Mouse (Mus musculus): Measurements from ENCODE around the gene Wdr24. TPM values are rescaled to one million over a fixed set of nuclear protein-coding genes. Genes with fewer than 3 reads are reported as not detected.
A peak's percentile ranks its signal among the peaks of the same experiment; 100 is the strongest.
"Not testable (repeated sequence)": the region's sequence is repeated elsewhere in the genome, so short reads cannot be mapped to it uniquely, and the experiment has no call there.

Wdr24 gene
- polyA plus RNA-seq, 1 experiment from 2014 or later: 22.1 TPM

DNA sequence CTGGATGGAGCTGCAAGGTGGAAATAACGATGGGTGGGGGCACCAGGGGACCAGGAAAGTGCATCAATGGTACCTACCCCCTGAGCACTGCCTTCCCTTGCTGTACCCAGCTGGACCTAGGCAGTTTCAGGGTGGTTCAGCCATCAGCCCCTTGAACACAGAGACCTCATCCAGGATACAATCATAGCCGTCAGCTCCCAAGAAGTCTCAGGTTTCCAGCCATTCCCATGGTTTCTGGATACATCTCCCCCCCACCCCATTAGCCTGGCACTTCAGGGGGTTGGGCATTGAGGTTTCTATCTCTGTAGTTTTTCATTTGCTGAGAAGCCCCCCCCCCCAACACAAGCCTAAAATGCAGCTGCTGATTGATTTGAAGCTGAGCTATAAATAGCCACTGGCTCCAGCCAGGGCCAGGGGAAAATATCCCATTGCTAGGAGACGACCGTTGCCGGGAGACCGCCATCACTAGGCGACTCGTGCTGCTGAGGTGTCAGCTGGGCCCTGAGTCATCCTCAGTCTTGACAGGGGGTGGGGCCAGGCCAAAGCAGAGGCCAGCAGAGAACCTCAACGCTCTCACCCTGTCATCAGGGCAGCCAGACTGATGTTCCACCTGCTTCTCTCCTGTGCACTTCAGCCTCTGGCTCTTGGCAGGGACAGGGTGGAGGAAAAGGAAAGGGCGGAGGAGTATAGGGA, 20.5 kb upstream of the Wdr24 start:
- H3K9ac ChIP-seq (ENCODE audit: low read depth, low read length): no peak overlapping the region
- DNase-seq (ENCODE audit: low spot score) (no peak), ATAC-seq (replicated peaks; ENCODE audit: low FRiP score, low read depth) (no peak)
- no peak overlapping the region for H3K4me3 ChIP-seq (replicated peaks; ENCODE audit: low read depth, low read length)
- 14% methylated on average over 10 of the region's 10 CpGs for WGBS
- H3K4me2 ChIP-seq (ENCODE audit: low read length): no peak overlapping the region
- H3K4me1 ChIP-seq (replicated peaks; ENCODE audit: insufficient read depth, low read length): no peaks in the 10 kb centered on the region
- H3K27me3 ChIP-seq (ENCODE audit: insufficient read depth, low read length): no peaks in the 10 kb centered on the region
- no peak overlapping the region for H3K27ac ChIP-seq
- H3K9me3 ChIP-seq (replicated peaks; ENCODE audit: low read length): no peaks in the 10 kb centered on the region
- no peaks in the 10 kb centered on the region for H3K36me3 ChIP-seq (ENCODE audit: insufficient read depth, low read length)
- no peak for TF ChIP-seq CTCF (IDR thresholded peaks at IDR 0.05; ENCODE audit: low read depth)

DNA sequence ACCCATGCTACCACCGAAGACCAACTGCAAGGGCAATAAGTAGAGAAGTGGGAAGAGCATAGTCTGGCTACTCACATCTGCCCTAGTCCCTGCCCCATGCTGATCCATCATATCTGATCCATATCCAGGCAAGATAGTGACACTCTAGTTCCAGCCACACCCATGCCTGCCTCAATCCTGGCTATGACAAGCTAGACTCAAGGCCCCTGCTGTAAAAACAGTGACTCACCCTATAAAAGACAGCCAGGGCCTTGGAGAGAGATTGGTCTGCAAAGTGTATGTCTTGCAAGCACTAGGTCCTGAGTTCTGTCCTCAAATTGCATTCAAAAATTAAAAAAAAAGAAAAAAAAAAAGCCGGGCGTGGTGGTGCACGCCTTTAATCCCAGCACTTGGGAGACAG, 16.9 kb upstream of the Wdr24 start:
- Histone ChIP-seq H3K27me3 (ENCODE audit: insufficient read depth, low read length) (peaks cover 11% of the 10 kb centered on the region; the same call in 1 of the 2 replicates), H3K9me3 (replicated peaks; ENCODE audit: low read length) (no peaks in the 10 kb centered on the region), H3K27ac (no peak overlapping the region), H3K4me3 (replicated peaks; ENCODE audit: low read depth, low read length) (no peak overlapping the region), H3K36me3 (ENCODE audit: insufficient read depth, low read length) (no peaks in the 10 kb centered on the region), H3K9ac (ENCODE audit: low read depth, low read length) (no peak overlapping the region), H3K4me2 (ENCODE audit: low read length) (no peak overlapping the region), H3K4me1 (replicated peaks; ENCODE audit: insufficient read depth, low read length) (no peaks in the 10 kb centered on the region; the same call in 1 of the 2 replicates)
- no peak for TF ChIP-seq CTCF (IDR thresholded peaks at IDR 0.05; ENCODE audit: low read depth)
- DNase-seq (ENCODE audit: low spot score) (no peak), ATAC-seq (replicated peaks; ENCODE audit: low FRiP score, low read depth) (no peak)
- 69% methylated on average over 4 of the region's 4 CpGs for WGBS

DNA sequence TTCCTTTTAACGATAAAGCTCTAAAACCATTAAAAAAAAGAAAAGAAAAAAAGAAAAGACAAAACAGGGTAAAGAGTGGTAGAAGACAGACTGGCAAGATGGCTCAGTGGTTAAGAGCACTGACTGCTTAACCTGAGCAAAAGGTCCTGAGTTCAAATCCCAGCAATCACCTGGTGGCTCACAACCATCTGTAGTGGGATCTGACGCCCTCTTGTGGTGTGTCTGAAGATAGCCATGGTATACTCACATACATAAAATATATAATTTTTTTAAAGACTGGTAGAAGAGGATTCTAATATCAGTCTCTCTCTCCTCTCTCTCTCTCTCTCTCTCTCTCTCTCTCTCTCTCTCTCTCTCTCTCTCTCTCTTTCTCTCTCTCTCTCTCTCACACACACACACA, 16.0 kb upstream of the Wdr24 start:
- H3K4me3 ChIP-seq (replicated peaks; ENCODE audit: low read depth, low read length); H3K9ac ChIP-seq (ENCODE audit: low read depth, low read length); ATAC-seq (replicated peaks; ENCODE audit: low FRiP score, low read depth); H3K36me3 ChIP-seq (ENCODE audit: insufficient read depth, low read length); DNase-seq (ENCODE audit: low spot score); H3K9me3 ChIP-seq (replicated peaks; ENCODE audit: low read length); H3K4me1 ChIP-seq (replicated peaks; ENCODE audit: insufficient read depth, low read length); H3K27ac ChIP-seq; H3K4me2 ChIP-seq (ENCODE audit: low read length): not testable (repeated sequence)
- WGBS: 50% methylated on average over 2 of the region's 2 CpGs
- H3K27me3 ChIP-seq (ENCODE audit: insufficient read depth, low read length): peaks cover 11% of the 10 kb centered on the region; the same call in 1 of the 2 replicates

DNA sequence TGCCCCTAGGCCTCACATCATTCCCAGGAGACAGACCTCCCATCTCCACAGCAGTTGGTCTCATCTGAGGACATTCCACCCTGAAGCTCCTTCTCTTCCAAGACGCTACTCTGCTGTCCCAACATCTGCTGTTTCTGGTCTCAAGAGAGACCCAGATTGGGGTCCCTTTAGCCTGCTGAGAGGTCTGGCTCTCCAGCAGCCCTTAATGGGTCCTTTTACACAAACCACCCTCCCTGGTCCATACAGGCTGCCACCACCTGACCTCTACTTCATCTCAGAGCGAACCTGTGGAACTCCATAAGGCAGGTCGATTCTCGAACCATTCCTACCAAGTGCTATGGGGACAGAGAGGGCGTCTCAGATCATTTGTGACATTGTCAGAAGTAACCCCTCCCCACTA, 15.4 kb upstream of the Wdr24 start:
- H3K4me1 ChIP-seq (replicated peaks; ENCODE audit: insufficient read depth, low read length): no peaks in the 10 kb centered on the region; the same call in 1 of the 2 replicates
- no peak for DNase-seq (ENCODE audit: low spot score)
- H3K36me3 ChIP-seq (ENCODE audit: insufficient read depth, low read length): no peaks in the 10 kb centered on the region
- H3K9ac ChIP-seq (ENCODE audit: low read depth, low read length): no peak overlapping the region
- no peaks in the 10 kb centered on the region for H3K9me3 ChIP-seq (replicated peaks; ENCODE audit: low read length)
- ATAC-seq (replicated peaks; ENCODE audit: low FRiP score, low read depth): no peak
- H3K4me2 ChIP-seq (ENCODE audit: low read length): peak overlapping the region; percentile 94; the same call in 1 of the 2 replicates
- TF ChIP-seq CTCF (IDR thresholded peaks at IDR 0.05; ENCODE audit: low read depth): no peak
- 34% methylated on average over 5 of the region's 5 CpGs for WGBS
- no peak overlapping the region for H3K27ac ChIP-seq
- H3K4me3 ChIP-seq (replicated peaks; ENCODE audit: low read depth, low read length): no peak overlapping the region
- H3K27me3 ChIP-seq (ENCODE audit: insufficient read depth, low read length): peaks cover 11% of the 10 kb centered on the region; the same call in 1 of the 2 replicates

DNA sequence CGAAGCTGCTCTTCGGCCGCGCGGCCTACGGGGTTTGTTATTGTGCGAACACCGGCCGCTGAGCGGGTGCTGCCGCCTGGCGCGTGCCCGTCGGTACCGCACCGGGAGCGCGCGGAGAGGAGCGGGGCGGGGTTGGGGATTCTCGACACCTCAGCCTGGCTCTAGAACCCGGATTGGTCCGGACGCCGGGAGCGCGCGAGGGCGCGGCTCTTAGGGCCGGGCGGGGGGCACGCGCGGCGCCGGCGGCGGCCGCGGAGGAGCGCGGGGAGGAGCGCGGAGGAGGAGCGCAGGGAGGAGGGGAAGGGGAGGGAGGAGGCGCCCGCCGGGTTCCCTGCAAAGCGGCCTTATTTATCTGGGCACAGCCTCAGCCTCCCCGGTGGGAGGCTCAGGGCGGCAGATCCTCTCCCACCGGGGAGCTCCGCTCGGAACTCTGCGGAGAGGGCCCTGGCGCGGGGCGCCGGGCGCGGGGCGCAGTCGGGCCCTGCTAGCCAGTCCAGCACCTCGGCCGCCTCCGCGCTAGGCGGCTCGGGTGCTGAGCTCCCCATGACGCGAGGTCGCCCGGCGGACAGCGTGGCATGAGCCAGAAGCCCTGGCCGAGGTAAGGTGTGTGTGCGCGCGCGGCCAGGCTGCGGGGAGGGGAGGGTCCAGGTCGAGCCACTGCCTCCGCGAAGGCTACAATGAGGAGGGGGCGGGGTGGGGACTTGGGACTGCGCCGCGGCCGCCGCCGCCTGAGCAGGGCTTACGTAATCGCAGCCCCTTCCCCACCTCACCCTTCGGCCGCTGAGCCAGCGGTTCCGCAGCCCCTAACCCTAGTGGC, 14.4 kb upstream of the Wdr24 start, which contains the start of gene Fbxl16:
Fbxl16 (plus strand) TSS at position 297 of the 817 bp plus-strand sequence.
- peak; percentile 27 for ATAC-seq (replicated peaks; ENCODE audit: low FRiP score, low read depth)
- no peak within 1 kb of the TSS for H3K27ac ChIP-seq
- H3K4me1 ChIP-seq (replicated peaks; ENCODE audit: insufficient read depth, low read length): no peaks in the 10 kb centered on the region; the same call in 1 of the 2 replicates
- H3K9ac ChIP-seq (ENCODE audit: low read depth, low read length): peak within 1 kb of the TSS; percentile 51
- TF ChIP-seq CTCF (IDR thresholded peaks at IDR 0.05; ENCODE audit: low read depth): peak; percentile 35
- peak within 1 kb of the TSS; percentile 94 for H3K4me2 ChIP-seq (ENCODE audit: low read length)
- peak within 1 kb of the TSS; percentile 60 for H3K4me3 ChIP-seq (replicated peaks; ENCODE audit: low read depth, low read length)
- H3K27me3 ChIP-seq (ENCODE audit: insufficient read depth, low read length): peaks cover 11% of the 10 kb centered on the region; the same call in 1 of the 2 replicates
- H3K9me3 ChIP-seq (replicated peaks; ENCODE audit: low read length): no peaks in the 10 kb centered on the region
- DNase-seq (ENCODE audit: low spot score): peak; percentile 51
- no peaks in the 10 kb centered on the region for H3K36me3 ChIP-seq (ENCODE audit: insufficient read depth, low read length)
- WGBS: under 1% methylated on average over 83 of the region's 100 CpGs

DNA sequence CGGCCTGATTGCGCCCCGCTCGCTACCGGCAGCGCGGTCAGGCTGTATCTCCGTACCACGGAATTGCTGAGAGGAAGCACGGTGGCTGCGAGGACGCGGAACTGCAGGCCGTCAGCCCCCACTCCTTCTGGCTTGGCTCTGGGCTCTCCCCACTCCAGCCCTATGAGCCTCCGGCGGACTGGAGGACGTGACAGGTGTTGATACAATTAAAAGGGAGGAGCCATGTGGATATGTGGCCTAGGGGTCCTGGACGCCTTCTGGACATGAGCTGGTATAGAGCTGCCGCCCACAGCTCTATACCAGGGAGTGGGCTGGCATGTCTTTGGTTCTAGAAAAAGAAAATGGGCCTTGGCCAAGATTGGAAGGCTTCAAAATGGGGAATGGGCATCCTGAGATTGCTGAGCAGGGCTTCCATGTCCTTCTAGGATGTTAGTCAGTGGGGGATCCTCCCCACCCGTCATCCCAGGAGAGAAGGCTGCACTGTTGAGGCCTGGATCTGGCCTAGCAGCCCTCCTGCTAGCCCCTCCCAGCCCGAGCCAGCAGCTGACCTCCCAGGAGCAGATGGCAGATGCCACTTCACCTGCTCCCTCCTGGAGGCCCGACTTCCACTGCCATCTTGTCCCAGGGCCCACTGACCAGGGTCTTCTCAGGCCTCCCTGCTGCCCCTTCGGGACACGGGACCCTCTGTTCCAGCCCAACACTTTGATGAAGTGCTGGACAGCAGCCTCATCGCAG, 13.7 kb upstream of the Wdr24 start:
- DNase-seq (ENCODE audit: low spot score) (no peak), ATAC-seq (replicated peaks; ENCODE audit: low FRiP score, low read depth) (no peak)
- 9% methylated on average over 25 of the region's 25 CpGs for WGBS
- no peak overlapping the region for H3K27ac ChIP-seq
- no peaks in the 10 kb centered on the region for H3K36me3 ChIP-seq (ENCODE audit: insufficient read depth, low read length)
- peak overlapping the region; percentile 51 for H3K9ac ChIP-seq (ENCODE audit: low read depth, low read length)
- H3K4me3 ChIP-seq (replicated peaks; ENCODE audit: low read depth, low read length): peak overlapping the region; percentile 60
- H3K27me3 ChIP-seq (ENCODE audit: insufficient read depth, low read length): peaks cover 11% of the 10 kb centered on the region; the same call in 1 of the 2 replicates
- TF ChIP-seq CTCF (IDR thresholded peaks at IDR 0.05; ENCODE audit: low read depth): no peak
- H3K9me3 ChIP-seq (replicated peaks; ENCODE audit: low read length): no peaks in the 10 kb centered on the region
- no peaks in the 10 kb centered on the region; the same call in 1 of the 2 replicates for H3K4me1 ChIP-seq (replicated peaks; ENCODE audit: insufficient read depth, low read length)
- peak overlapping the region; percentile 94 for H3K4me2 ChIP-seq (ENCODE audit: low read length)
